Mouse (Mus musculus): ENCODE results near the gene Wdr63. TPM values are rescaled to one million over a fixed set of nuclear protein-coding genes. Genes with fewer than 3 reads are reported as not detected.

Wdr63 gene
- polyA plus RNA-seq, 1 experiment from 2014 or later: not detected

DNA sequence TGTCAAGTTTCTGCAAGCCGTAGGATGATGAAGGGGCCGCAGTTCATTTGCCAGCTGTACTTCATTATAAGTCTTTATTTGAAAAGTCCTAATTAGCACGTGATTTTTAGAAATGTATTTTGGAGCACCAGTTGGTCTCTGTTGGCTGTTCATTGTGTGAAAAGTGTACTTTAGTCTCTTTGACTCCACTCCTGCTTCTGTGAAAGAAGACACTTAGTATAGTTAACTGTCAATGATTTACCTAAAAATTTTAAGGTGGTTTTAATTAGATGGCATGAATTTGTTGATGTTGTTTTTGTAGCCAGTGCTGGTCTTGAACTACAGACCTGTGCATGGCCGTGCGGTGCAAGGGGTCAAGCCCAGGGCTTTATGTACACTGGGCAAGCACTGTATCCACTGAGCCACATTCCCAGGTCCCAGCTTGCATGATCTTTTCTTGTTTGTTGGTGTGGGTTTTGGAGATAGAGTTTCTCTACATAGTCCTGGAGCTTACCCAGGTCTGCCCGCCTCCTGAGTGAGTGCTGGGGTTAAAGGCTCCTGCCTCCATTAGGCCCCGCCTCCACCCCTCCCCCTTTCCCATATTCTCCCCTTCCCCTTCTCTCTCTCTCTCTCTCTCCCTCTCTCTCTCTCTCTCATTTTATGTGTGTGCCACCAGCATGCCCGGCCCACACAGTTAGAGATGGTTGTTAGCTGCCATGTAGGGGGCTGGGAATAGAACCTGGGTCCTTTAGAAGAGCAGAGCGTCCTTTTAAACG, 115.8 kb downstream of the Wdr63 start:
- Histone ChIP-seq H3K27ac (no peak overlapping the region), H3K4me1 (peaks cover 31% of the 10 kb centered on the region), H3K27me3 (ENCODE audit: low read depth, poor library complexity, severe bottlenecking) (peaks cover 14% of the 10 kb centered on the region), H3K4me3 (no peak overlapping the region), H3K9me3 (replicated peaks) (no peaks in the 10 kb centered on the region), H3K36me3 (peaks cover 4% of the 10 kb centered on the region; the same call in 1 of the 2 replicates)
- DNase-seq (ENCODE audit: low spot score): no peak
- 86% methylated on average over 10 of the region's 10 CpGs for WGBS

DNA sequence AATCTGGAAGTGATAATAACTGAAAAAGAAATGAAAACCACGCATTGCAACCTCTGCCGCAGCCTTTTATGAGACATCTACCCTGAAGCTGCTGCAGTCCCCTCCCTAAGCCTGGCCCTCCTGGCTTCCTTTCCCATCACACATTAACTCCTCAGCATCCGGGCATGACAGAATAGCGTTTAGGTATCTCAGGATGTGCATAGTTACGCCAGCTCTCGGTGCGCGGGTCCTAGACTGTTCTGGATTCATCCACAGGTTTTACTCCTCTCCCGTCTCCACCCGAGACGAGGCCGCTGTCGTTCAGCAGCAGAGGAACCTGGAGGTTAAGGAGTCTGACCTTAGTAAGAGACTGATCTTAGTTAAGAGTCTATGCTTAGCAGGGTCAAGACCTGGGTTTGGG, 116.8 kb downstream of the Wdr63 start:
- Histone ChIP-seq H3K27me3 (ENCODE audit: low read depth, poor library complexity, severe bottlenecking) (peaks cover 21% of the 10 kb centered on the region), H3K4me1 (peaks cover 32% of the 10 kb centered on the region), H3K4me3 (no peak overlapping the region), H3K9me3 (replicated peaks) (no peaks in the 10 kb centered on the region), H3K36me3 (peaks cover 4% of the 10 kb centered on the region; the same call in 1 of the 2 replicates), H3K27ac (no peak overlapping the region)
- no peak for DNase-seq (ENCODE audit: low spot score)
- whole genome bisulfite sequencing: 86% methylated on average over 13 of the region's 13 CpGs

Other genes with a start within 250 kb of the Wdr63 start
- 44.0 and 45.5 TPM in 2 replicates for gene Bcl10, start 185.3 kb downstream of the Wdr63 start, polyA plus RNA-seq (2016; fragmentation: Nextera tagmentation; extraction: Ambion mirVana)
- 50.1 and 52.4 TPM in 2 replicates for gene 2410004B18Rik, start 170.1 kb downstream of the Wdr63 start, polyA plus RNA-seq (2016; fragmentation: Nextera tagmentation; extraction: Ambion mirVana)
- 1.2 and 1.3 TPM in 2 replicates for gene Syde2, start 120.3 kb downstream of the Wdr63 start, polyA plus RNA-seq (2016; fragmentation: Nextera tagmentation; extraction: Ambion mirVana)
- gene Mcoln3, start 9.3 kb upstream of the Wdr63 start, polyA plus RNA-seq (2016; fragmentation: Nextera tagmentation; extraction: Ambion mirVana): 5.9 and 6.8 TPM in 2 replicates
- gene Mcoln2, start 41.7 kb upstream of the Wdr63 start, polyA plus RNA-seq (2016; fragmentation: Nextera tagmentation; extraction: Ambion mirVana): 0.45 and 0.46 TPM in 2 replicates
- gene Lpar3, start 112.8 kb upstream of the Wdr63 start, polyA plus RNA-seq (2016; fragmentation: Nextera tagmentation; extraction: Ambion mirVana): 0.45 and 0.48 TPM in 2 replicates

All from limb, embryonic 10.5 days (tissue).